Mouse (Mus musculus) neural tube, embryonic 11.5 days (tissue): Measurements from ENCODE around the gene Gm4756. TPM values are rescaled to one million over a fixed set of nuclear protein-coding genes. Genes with fewer than 3 reads are reported as not detected.

ENCODE experiments used
- polyA plus RNA-seq: library from polyadenylated mRNA; unstranded; fragments of >200 nt; fragmentation: Nextera tagmentation; extraction: Ambion mirVana; gene quantifications from 2 replicates; pipeline ENCODE4 v1.2.1, GENCODE M21; 2014

Gm4756 gene
- polyA plus RNA-seq, 1 experiment from 2014 or later: not detected

Other genes with a start within 250 kb of the Gm4756 start
- 446 and 504 TPM in 2 replicates for gene Rtn1, start 240.6 kb downstream of the Gm4756 start, polyA plus RNA-seq
- 2.7 TPM in 2 replicates for gene Lrrc9, start 207.8 kb downstream of the Gm4756 start, polyA plus RNA-seq
- gene Pcnx4, start 113.3 kb downstream of the Gm4756 start, polyA plus RNA-seq: 16.5 and 18.1 TPM in 2 replicates
- 7.6 and 7.7 TPM in 2 replicates for gene Dhrs7, start 15.2 kb upstream of the Gm4756 start, polyA plus RNA-seq
- 71.3 and 73.6 TPM in 2 replicates for gene Ppm1a, start 107.8 kb upstream of the Gm4756 start, polyA plus RNA-seq